Mouse (Mus musculus): ENCODE measurements around the gene Ebf1. TPM values are rescaled to one million over a fixed set of nuclear protein-coding genes. Genes with fewer than 3 reads are reported as not detected.

Gene Ebf1
- total RNA-seq, 2 experiments from 2014 or later: 2.3 to 3.4 TPM

GRCm38 (mm10) chr11:44808855-44809546 is 191.9 kb downstream of the Ebf1 start:
- no peak for TF ChIP-seq CTCF (conservative IDR thresholded peaks at IDR 0.05)
- no peak overlapping the region for H3K4me3 ChIP-seq
- H3K27ac ChIP-seq: no peak overlapping the region
- no peak for DNase-seq (ENCODE audit: low spot score in 2 of 2)

GRCm38 (mm10) chr11:44811007-44811406 is 193.9 kb downstream of the Ebf1 start:
- DNase-seq (ENCODE audit: low spot score in 2 of 2): no peak
- Histone ChIP-seq H3K27ac (no peak overlapping the region), H3K4me3 (no peak overlapping the region)
- no peak for TF ChIP-seq CTCF (conservative IDR thresholded peaks at IDR 0.05)

- H3K27ac ChIP-seq: no peak overlapping the region
- no peak for TF ChIP-seq CTCF (conservative IDR thresholded peaks at IDR 0.05)
- no peak for DNase-seq (ENCODE audit: low spot score in 2 of 2)
- H3K4me3 ChIP-seq: no peak overlapping the region
These were observed 195.2 kb downstream of the Ebf1 start for GRCm38 (mm10) chr11:44812193-44812746.

GRCm38 (mm10) chr11:44813534-44813933 is 196.4 kb downstream of the Ebf1 start:
- DNase-seq (ENCODE audit: low spot score in 2 of 2): no peak
- H3K27ac ChIP-seq: no peak overlapping the region
- H3K4me3 ChIP-seq: no peak overlapping the region
- TF ChIP-seq CTCF (conservative IDR thresholded peaks at IDR 0.05): no peak

- no peak for TF ChIP-seq CTCF (conservative IDR thresholded peaks at IDR 0.05)
- H3K27ac ChIP-seq: no peak overlapping the region
- H3K4me3 ChIP-seq: no peak overlapping the region
- DNase-seq (ENCODE audit: low spot score in 2 of 2): no peak
These were observed 197.7 kb downstream of the Ebf1 start for GRCm38 (mm10) chr11:44814847-44815246.

- H3K4me3 ChIP-seq: no peak overlapping the region
- no peak for DNase-seq (ENCODE audit: low spot score in 2 of 2)
- no peak for TF ChIP-seq CTCF (conservative IDR thresholded peaks at IDR 0.05)
- H3K27ac ChIP-seq: no peak overlapping the region
These were observed 198.9 kb downstream of the Ebf1 start for GRCm38 (mm10) chr11:44815991-44816390.

GRCm38 (mm10) chr11:44822312-44822711 is 205.2 kb downstream of the Ebf1 start:
- no peak overlapping the region for H3K27ac ChIP-seq

GRCm38 (mm10) chr11:44832227-44832939 is 215.3 kb downstream of the Ebf1 start:
- no peak for DNase-seq (ENCODE audit: low spot score in 2 of 2)
- TF ChIP-seq CTCF (conservative IDR thresholded peaks at IDR 0.05): 0 out of 2 replicates have a peak, but pooled peaks have one; percentile 6
- Histone ChIP-seq H3K4me3 (no peak overlapping the region), H3K27ac (no peak overlapping the region)

More at GRCm38 (mm10) chr11:44822312-44822711, 205.2 kb downstream of the Ebf1 start:
- no peak for DNase-seq (ENCODE audit: low spot score in 2 of 2)
- H3K4me3 ChIP-seq: no peak overlapping the region
- no peak for TF ChIP-seq CTCF (conservative IDR thresholded peaks at IDR 0.05)

GRCm38 (mm10) chr11:44832940-44833254 is 215.8 kb downstream of the Ebf1 start:
- Histone ChIP-seq H3K4me3 (no peak overlapping the region), H3K27ac (no peak overlapping the region)
- no peak for TF ChIP-seq CTCF (conservative IDR thresholded peaks at IDR 0.05)
- no peak for DNase-seq (ENCODE audit: low spot score in 2 of 2)

GRCm38 (mm10) chr11:44833351-44833996 is 216.4 kb downstream of the Ebf1 start:
- peak; percentile 11; the same call in 1 of the 2 replicates for TF ChIP-seq CTCF (conservative IDR thresholded peaks at IDR 0.05)

GRCm38 (mm10) chr11:44835166-44835565 is 218.0 kb downstream of the Ebf1 start:
- DNase-seq (ENCODE audit: low spot score in 2 of 2): no peak
- H3K27ac ChIP-seq: no peak overlapping the region
- no peak overlapping the region for H3K4me3 ChIP-seq
- TF ChIP-seq CTCF (conservative IDR thresholded peaks at IDR 0.05): no peak

More at GRCm38 (mm10) chr11:44833351-44833996, 216.4 kb downstream of the Ebf1 start:
- no peak overlapping the region for H3K4me3 ChIP-seq
- DNase-seq (ENCODE audit: low spot score in 2 of 2): no peak
- no peak overlapping the region for H3K27ac ChIP-seq

- H3K4me3 ChIP-seq: no peak overlapping the region
- DNase-seq (ENCODE audit: low spot score in 2 of 2): no peak
- no peak for TF ChIP-seq CTCF (conservative IDR thresholded peaks at IDR 0.05)
- no peak overlapping the region for H3K27ac ChIP-seq
These were observed 220.5 kb downstream of the Ebf1 start for GRCm38 (mm10) chr11:44837592-44837991.
